Mouse (Mus musculus): ENCODE results near the gene Cdh4.

The Cdh4 gene

DNA sequence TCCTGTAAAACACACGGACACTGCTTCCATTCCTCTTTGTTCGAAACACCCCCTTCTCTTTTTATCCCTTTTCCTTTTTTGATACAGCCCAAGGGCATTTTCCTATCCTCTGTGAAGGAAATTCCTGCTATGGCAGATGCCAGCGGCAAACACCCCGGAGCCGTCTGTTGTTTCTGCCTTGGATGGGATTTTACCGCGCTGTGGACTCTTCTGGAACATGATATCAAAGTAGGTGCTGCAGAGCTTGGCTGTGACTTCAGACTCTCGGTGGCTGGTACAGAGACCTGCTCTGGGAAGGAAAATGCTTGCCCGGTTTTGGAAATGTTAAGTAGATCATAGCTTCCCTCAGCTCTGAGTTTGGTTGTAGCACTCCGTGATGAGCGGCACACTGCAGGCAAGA lies 156.7 kb downstream of the Cdh4 start:
- DNase-seq (ENCODE audit: low read depth, low spot score) = no peak

DNA sequence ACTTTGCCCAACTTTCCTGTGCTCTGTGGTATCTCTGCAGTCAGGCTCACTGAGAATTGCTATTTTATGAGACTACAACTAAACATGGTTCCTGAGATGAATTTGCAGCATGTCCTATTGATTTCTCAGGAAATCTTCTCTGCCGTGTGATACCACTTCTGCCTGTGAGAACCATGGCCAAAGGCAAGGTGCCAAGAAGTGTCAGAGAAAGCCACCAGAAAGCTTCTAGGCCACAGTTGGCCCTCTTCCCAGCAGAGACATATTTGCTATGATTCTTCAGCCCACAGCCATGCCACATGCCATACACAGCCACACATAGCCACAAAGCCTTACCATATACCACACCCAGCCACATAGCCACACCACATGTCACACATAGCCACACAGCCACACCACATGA lies 157.7 kb downstream of the Cdh4 start:
- DNase-seq (ENCODE audit: low read depth, low spot score) = no peak

DNA sequence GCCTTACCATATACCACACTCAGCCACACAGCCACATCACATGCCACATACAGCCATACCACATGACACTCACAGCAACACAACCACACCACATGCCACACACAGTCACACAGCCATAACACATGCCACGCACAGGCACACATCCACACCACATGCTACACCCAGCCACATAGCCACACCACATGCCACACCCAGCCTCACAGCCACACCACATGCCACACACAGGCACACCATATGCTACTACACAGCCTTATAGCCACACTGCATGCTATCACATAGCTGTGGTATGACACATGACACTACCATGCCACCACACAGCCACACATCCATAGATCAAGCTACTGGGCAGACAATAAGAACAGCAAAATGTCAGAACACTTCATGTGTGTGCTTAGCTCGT lies 158.1 kb downstream of the Cdh4 start:
- no peak for DNase-seq (ENCODE audit: low read depth, low spot score)

DNA sequence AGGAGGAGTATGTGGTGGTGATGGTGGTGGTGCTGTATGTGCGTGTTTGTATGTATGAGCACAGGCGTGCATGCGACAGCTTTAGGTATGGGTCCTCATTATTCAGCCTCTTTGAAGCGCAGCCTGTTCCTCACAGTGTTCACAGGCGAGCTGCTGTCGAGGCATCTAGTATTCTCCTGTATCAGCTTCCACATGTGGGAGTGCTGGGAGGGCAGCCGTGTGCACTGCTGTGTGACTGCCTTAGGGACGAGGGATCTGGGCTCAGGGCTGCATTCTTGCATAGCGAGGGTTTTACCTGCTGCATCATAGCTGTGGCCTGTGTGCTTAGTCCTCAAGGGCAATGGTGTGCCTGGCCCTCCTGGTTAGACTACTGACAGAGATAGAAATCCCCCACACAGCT lies 158.9 kb downstream of the Cdh4 start:
- no peak for DNase-seq (ENCODE audit: low read depth, low spot score)

DNA sequence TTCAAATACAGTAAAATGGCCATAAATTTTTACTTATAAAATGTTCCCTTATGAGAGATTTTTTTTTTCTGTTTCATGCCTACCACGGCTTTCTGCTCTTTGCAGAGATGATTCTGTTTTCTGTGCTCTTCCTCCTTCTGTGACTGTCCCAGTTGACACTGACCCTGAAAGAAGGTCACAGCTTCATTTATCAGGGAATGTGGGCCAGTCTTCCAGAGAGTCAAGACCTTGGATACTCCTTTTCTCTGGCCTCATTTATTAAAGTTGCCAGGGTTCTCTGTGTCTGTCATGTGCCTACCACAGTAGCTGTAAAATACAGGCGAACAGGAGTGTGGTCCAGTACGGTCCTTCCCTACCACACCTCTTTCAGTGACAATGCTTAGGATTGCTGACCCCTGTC lies 162.5 kb downstream of the Cdh4 start:
- no peak for DNase-seq (ENCODE audit: low read depth, low spot score)

DNA sequence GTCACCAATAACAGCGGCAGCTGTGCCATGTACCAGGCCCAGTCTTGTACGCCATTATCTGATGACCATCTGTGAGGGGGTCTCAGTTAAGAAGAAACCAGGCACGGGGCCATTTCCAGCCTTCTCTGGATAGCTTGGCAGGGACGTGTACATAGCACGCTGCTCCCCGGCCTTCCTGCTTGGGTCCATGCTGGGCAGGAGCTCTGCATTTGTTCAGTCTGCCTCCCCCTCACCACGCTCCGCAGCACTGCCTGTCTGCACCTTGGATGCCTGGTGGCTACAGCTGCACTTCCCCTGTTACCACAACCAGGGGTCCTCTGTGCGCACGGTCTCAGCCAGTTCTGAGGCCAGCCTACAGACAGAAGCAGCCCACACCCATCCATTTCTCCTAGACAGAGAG lies 163.0 kb downstream of the Cdh4 start:
- no peak for DNase-seq (ENCODE audit: low read depth, low spot score)

DNA sequence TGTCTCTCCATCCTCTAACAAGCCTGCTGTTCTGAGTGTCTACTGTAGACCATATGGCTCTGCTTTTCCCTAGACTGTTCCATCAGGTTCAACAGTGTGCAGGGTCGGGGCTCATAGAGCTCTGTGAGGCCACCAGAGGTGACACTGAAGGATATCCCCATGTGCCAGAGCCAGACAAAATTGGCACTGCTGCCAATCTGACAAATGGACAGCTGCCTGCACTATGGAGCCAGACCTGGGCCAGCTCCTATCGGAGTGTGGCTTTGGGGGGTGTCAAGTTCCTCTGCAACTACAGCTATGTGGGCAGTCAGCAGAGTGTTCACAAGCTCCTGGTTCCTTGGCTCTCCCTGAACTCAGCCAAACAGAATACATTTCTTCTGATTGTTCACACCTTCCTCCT lies 164.1 kb downstream of the Cdh4 start:
- no peak for DNase-seq (ENCODE audit: low read depth, low spot score)

DNA sequence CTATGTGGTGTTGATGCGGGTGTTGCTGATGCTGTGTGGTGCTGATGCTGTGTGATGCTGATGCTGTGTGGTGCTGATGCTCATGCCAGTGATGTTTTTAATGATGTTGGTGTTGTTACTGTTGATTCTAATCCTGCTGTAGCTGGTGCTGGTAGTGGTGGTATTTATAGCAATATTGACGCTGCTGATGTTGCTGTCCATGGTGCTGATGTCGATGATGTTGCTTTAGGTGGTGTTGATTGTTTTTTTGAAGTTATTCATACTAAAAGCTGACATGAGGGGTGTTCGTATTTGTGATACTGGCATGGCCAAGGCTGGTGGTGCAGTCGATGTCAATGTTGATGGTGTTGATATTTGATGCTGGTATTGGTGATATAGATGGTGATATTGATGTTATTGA lies 173.7 kb downstream of the Cdh4 start:
- peak; percentile 76 for DNase-seq (ENCODE audit: low read depth, low spot score)

DNA sequence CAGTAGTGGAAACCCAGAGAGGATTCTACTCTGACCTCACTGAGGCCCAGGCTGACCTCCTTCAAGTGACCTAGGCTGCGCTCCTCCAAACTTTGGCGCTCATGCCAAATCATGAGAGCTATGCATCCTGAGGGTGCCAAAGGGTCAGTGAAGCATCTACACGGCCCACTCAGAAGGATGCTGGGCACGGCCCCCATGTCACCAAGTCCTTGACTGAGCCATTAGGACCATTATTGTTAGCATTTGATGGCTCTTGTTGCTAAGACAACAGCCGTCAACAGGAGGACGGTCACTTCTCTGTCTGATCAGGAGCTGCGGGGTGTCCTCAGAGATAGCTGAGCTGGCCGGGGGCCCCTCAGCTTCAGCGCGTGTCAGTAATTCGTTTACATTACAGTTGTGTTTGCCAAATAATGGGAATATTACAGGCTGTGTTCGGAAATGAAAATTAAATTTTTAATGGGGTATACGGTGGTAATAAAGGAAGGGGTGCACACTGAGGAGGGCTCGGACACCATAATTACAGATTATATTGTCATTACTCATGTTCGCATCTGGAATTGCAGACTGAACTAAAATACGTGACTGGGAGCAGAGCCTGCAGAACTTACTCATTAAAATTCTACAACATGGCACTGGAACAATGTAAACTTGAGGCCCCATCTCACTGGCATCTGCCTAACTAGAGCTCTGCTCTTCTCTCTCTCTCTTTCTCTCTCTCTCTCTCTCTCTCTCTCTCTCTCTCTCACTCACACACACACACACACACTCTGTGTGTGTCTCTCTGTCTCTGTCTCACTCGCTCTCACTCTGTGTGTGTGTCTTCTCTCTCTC lies 181.6 kb downstream of the Cdh4 start:
- DNase-seq (ENCODE audit: low read depth, low spot score) = no peak

DNA sequence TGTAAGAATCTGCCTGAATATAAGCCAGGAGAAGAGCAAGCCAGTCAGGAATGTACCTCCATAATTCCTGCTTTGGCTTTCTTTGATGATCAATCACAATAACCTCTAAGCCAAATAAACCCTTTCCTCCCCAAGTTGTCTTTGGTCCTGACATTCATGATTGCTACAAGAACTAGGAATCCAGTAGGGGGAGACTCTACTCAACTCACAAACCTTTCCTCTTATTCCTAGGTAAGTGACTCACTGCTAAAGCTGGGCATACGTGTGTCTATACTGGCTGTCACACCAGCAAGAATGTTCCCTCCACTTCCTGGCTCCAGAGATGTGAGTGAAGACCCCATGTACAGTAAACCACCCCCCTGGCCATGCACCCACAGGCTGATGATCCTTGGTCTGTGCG lies 185.3 kb downstream of the Cdh4 start:
- no peak for DNase-seq (ENCODE audit: low read depth, low spot score)

DNA sequence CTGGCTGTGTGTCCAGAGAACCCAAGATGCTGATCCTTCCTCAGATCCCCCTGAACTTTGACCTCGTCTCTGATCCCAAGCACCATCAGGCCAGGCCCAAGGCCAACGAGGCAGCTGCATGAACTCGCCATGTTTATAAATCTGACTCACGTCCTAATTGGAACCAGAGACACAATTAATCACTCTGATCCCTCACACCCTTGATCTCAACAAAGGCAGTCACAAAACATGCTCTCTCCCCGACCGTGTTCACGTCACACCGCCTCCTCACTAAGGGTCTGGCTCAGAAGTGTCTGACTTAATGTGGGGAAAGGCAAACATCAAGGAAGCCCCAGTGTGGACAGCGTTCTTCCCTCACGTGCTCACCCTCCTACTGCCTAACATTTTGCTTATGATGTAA lies 188.5 kb downstream of the Cdh4 start:
- peak; percentile 13 for DNase-seq (ENCODE audit: low read depth, low spot score)

DNA sequence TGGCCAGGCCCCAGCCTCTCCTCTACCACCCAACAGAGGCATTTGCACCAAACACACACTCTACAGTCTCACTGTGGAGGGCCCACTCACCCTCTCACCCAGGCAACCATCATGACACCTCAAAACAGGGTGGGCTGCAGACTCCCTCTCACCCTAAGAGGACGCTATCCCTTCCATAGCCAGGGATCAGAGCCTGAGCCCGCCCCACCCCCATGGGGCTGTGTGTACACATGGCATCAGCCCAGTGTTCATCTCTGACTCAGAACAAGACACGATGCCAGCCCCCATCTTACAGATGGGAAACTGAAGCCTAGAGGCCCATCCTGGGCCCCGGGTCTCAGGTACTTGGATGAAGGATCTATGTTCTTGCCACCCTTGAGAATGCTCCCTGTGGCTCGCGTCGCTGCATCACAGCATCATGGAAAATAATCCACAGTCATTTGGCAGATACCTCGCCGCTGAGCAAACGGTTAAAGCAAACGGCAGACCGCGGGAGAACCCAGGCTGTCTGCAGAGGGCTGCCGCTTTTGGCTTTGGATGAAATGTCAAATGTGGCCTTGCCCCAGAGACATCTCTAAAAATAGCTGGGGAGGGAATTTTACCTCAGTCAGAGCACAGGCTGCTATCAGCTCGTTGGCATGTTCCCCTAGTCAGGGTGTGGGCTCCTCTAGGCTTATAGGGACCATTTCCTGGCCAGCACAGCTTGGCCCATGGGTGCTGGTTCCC lies 198.5 kb downstream of the Cdh4 start:
- no peak for DNase-seq (ENCODE audit: low read depth, low spot score)

DNA sequence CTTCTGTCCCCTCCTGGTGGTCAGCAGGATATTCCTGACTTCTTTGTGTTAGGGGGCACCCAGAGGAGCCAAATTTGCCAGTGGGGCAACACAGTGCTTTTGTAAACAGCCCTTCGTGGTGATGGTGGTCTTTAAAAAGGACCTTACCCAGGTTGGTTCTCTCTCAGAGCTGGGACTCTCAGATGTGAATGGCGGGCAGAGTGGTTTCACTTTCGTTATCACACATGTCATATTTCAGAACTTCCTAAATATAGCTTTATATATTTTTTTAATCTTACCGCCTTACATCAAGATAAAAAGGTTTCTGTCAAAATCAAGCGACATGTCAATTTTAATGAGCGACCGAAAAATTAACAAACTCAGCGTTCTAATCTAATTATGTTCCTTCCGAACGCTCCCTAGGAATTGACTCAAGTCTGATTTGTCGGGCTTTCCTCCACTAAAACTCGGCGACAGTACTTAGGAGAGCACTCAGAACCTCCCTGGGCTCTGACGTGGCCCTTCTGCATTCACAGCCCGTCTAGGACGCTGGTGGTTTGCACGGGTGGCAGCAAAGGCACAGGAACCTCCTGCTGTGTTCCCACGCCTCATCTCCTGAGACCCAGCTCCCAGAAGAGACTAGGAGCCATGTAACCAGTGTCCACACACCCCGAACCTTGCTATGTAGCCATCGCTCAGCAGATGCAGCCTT lies 206.5 kb downstream of the Cdh4 start:
- no peak for DNase-seq (ENCODE audit: low read depth, low spot score)

DNA sequence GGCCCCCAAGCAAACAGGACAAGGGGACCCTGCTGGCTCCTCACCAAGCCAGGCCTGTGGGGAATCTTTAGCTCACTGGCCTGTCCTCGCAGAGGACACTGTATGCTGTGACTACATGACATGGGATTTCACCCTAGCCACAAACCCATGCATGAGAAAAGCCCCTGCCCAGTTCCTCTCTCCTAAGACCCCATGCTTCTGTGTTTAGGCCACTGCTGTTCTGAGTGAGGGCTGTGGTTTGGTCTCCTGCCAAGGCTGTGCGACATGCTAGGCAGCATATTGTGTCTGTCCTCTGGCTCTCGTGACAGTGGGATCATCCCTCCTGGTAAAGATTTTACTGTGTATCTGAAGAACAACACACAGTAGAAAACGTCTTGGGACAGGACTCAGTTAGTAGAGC lies 207.1 kb downstream of the Cdh4 start:
- DNase-seq (ENCODE audit: low read depth, low spot score) = no peak

DNA sequence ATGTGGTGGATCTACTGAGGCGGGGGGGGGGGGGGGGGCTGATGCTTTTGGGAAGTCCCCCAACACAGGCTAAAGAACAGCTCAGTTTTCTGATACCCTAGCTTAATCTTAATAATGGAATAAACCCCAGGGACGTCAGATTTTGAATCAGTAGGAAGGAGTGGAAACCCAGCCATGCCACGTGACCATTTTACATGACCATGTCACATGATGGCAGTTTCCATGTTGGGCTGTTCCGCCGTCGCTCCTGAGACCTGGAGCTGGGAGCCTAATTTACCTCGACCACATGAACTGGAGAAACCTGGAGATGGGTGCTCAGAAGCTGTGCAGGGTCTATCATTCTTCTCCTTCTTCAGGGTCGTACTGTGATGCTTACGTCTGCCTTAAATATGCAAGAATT lies 207.9 kb downstream of the Cdh4 start:
- no peak for DNase-seq (ENCODE audit: low read depth, low spot score)

DNA sequence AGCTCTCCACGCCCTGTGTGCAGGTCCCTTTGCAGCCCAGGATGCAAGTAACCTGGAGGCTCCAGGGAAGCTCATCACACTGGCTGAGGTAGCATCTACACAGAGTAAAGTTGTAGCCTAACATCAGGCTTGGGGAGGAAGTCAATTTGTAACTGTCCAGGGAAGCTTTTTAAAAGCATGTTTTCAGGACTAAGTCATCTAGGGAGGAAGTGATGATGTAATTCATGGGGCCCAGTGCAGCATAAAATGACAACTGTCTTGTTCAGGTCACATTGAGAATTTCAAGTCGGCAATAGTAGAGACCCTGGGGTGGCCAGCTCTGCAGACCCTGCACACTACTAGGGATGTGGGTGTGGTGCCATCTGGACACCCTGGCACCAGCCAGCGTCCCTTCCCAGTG lies 213.3 kb downstream of the Cdh4 start:
- DNase-seq (ENCODE audit: low read depth, low spot score) = no peak

DNA sequence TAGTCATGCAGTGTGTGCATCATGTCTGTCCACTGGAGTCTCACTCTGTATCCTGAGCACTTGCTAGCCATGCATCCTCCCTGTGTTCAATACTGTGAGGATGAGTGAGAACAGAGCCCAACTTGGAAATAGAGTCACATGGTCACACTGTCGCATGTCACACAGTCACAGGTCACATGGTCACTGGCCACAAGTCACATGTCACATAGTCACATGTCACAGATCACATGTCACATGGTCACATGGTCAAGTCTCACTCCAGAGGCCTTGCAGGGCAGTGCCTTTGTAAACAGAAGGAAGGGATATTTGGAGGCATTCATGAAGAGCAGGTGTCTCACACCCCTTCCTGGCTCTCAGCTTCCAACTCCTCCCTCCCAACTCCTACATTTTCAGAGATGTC lies 217.0 kb downstream of the Cdh4 start:
- no peak for DNase-seq (ENCODE audit: low read depth, low spot score)

DNA sequence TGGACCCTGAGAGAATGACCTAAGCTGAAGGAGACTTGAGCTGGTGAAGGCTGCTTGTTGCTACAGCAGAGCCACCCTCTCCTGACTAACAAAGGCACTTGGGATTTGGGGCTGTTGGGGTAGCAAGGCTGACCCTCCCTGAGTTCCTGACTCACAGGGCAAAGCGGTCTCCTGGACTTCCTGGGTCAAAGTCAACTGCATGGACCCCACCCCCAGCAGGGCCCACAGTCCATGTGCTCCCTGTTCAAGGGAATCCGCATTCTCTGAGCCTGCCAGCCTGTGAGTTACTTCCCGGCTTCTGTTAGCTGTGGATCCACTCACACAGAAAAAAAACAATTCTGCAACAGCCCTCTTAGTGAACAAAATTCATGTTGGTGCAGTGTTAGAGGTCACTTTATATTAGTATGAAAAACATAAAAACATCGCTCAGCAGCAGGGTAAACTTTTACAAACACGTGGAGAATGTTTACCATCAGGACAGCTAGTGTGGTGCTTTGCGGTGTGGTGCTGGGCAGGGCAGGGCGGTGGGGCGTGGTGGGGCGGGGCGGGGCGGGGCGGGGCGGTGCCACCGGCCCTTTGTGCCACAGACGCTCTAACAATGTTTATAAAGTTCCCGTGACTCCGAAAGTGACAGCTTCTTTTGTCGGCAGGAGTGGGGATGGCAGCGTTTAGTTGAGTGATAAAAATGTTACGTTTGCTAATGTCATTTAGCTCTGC lies 219.9 kb downstream of the Cdh4 start:
- DNase-seq (ENCODE audit: low read depth, low spot score) = no peak

DNA sequence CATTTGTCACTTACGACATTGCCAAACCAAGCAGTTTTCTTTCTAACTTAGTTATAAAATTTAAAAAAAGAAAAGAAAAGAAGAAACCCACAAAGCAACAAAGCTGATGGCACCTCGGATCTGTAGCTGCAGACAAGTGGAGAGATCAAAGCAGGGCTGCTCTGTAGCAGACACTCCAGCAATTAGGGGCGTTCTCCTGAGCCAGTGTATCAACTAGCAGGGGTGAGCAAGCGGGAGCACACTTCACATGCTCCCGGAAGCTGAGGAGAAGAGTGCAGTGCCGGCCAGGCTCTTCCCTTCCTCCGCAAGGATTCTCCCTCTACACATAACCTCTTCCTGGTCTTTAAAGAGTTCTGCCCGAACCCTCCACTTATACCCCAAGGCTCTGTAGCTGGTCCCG lies 220.5 kb downstream of the Cdh4 start:
- no peak for DNase-seq (ENCODE audit: low read depth, low spot score)

DNA sequence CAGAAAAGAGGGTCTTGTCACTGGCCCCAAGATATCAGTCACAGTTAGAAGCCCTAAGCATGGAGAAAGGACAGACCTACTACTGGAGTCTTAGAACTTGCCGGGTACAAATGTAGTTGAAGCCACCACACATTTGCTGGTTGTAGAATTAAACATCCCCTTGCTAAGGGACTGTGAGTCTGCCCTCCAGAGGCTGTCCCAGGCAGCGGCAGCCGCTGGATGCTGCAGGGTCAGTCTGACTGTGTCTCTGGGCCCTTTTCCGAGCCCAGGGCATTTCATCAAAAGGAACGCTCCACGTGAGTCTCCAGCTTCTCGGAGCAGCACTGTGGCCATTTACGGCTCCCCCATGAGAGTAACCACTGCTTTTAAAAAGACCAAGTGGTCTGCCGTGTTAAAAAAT lies 221.4 kb downstream of the Cdh4 start:
- no peak for DNase-seq (ENCODE audit: low read depth, low spot score)

DNA sequence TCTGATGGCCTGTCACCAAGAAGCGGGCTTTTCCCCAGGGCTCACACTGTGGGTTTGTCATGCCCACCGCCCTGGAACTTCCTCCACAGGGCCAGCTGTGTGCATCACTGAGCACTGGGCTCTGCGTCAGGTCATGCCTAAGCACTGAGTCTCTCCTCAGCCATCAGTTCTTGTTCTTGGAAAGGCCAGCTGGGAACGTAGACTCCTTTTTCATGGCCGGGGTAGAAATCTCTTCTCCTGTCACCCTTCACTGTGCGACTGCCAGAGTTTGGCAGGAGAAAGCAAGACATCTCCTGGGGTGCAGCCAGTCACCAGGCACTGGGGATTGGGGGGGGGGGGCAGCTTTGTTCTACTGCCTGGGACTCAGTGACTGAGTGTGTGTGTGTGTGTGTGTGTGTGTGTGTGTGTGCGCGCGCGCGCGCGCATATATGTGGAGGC lies 222.0 kb downstream of the Cdh4 start:
- DNase-seq (ENCODE audit: low read depth, low spot score) = no peak

DNA sequence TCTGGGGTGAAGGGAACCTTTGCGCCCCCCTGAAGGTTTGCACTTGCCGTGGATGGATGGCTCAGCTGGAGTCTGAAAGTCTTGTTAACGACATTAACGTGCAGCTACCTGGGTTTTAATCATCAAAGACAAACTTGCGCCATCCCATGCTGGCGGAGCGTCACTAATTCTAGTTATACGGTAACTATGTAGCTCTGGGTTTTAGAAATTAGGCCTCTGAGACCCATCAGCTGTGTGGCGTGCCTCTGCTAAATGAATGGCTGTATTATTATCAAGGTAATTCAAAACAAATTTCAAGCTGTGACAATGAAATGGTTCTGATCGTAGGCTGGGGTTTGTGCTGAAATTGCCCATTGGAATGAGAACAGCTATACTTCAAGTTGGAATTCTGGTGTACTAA lies 228.5 kb downstream of the Cdh4 start:
- no peak for DNase-seq (ENCODE audit: low read depth, low spot score)
